Mouse (Mus musculus): ENCODE measurements around the gene Hmox1. TPM values are rescaled to one million over a fixed set of nuclear protein-coding genes. Genes with fewer than 3 reads are reported as not detected.

The Hmox1 gene
- 16.6 and 21.5 TPM in 2 replicates for polyA plus RNA-seq (2012; rRNA removed)

GRCm38 (mm10) chr8:75093399-75094156, at the start of gene Hmox1:
Gene Hmox1, plus strand, starts transcription at chr8:75093621.
- H3K4me3 ChIP-seq (ENCODE audit: control insufficient read depth, insufficient read depth, low read length), result peak within 1 kb of the TSS; percentile 38
- 11% methylated on average over 36 of the region's 36 CpGs for WGBS
- no peak within 1 kb of the TSS for H3K27ac ChIP-seq (ENCODE audit: control insufficient read depth, insufficient read depth, low read length)
- no peaks in the 10 kb centered on the region for H3K27me3 ChIP-seq (ENCODE audit: control insufficient read depth, insufficient read depth, low read length)
- DNase-seq, result peak; percentile 81
- H3K4me1 ChIP-seq (replicated peaks; ENCODE audit: control insufficient read depth, insufficient read depth, low read length), result peaks cover 15% of the 10 kb centered on the region; the same call in 1 of the 2 replicates
- H3K36me3 ChIP-seq (ENCODE audit: control insufficient read depth, insufficient read depth, low read length), result no peaks in the 10 kb centered on the region
- TF ChIP-seq CTCF (IDR thresholded peaks at IDR 0.05; ENCODE audit: borderline replicate concordance, control insufficient read depth, extremely low read depth, insufficient read depth, low read length, poor library complexity) (no peak), POLR2A (IDR thresholded peaks at IDR 0.05; ENCODE audit: control insufficient read depth, extremely low read depth, insufficient read depth, low read length, poor library complexity) (no peak)

GRCm38 (mm10) chr8:75046303-75046702, 47.1 kb upstream of the Hmox1 start:
- Histone ChIP-seq H3K4me3 (ENCODE audit: control insufficient read depth, insufficient read depth, low read length) (no peak overlapping the region), H3K27me3 (ENCODE audit: control insufficient read depth, insufficient read depth, low read length) (no peaks in the 10 kb centered on the region), H3K36me3 (ENCODE audit: control insufficient read depth, insufficient read depth, low read length) (no peaks in the 10 kb centered on the region), H3K4me1 (replicated peaks; ENCODE audit: control insufficient read depth, insufficient read depth, low read length) (no peaks in the 10 kb centered on the region), H3K27ac (ENCODE audit: control insufficient read depth, insufficient read depth, low read length) (no peak overlapping the region)
- DNase-seq, result no peak
- TF ChIP-seq POLR2A (IDR thresholded peaks at IDR 0.05; ENCODE audit: control insufficient read depth, extremely low read depth, insufficient read depth, low read length, poor library complexity) (no peak), CTCF (IDR thresholded peaks at IDR 0.05; ENCODE audit: borderline replicate concordance, control insufficient read depth, extremely low read depth, insufficient read depth, low read length, poor library complexity) (no peak)
- 91% methylated on average over 1 of the region's 1 CpGs for WGBS

GRCm38 (mm10) chr8:75047784-75048183, 45.6 kb upstream of the Hmox1 start:
- TF ChIP-seq POLR2A (IDR thresholded peaks at IDR 0.05; ENCODE audit: control insufficient read depth, extremely low read depth, insufficient read depth, low read length, poor library complexity) (no peak), CTCF (IDR thresholded peaks at IDR 0.05; ENCODE audit: borderline replicate concordance, control insufficient read depth, extremely low read depth, insufficient read depth, low read length, poor library complexity) (no peak)
- Histone ChIP-seq H3K27me3 (ENCODE audit: control insufficient read depth, insufficient read depth, low read length) (no peaks in the 10 kb centered on the region), H3K4me1 (replicated peaks; ENCODE audit: control insufficient read depth, insufficient read depth, low read length) (no peaks in the 10 kb centered on the region), H3K36me3 (ENCODE audit: control insufficient read depth, insufficient read depth, low read length) (no peaks in the 10 kb centered on the region), H3K27ac (ENCODE audit: control insufficient read depth, insufficient read depth, low read length) (no peak overlapping the region), H3K4me3 (ENCODE audit: control insufficient read depth, insufficient read depth, low read length) (no peak overlapping the region)
- 93% methylated on average over 3 of the region's 3 CpGs for WGBS
- no peak for DNase-seq

- no peaks in the 10 kb centered on the region for H3K4me1 ChIP-seq (replicated peaks; ENCODE audit: control insufficient read depth, insufficient read depth, low read length)
- TF ChIP-seq CTCF (IDR thresholded peaks at IDR 0.05; ENCODE audit: borderline replicate concordance, control insufficient read depth, extremely low read depth, insufficient read depth, low read length, poor library complexity) (no peak), POLR2A (IDR thresholded peaks at IDR 0.05; ENCODE audit: control insufficient read depth, extremely low read depth, insufficient read depth, low read length, poor library complexity) (no peak)
- no peaks in the 10 kb centered on the region for H3K27me3 ChIP-seq (ENCODE audit: control insufficient read depth, insufficient read depth, low read length)
- 95% methylated on average over 4 of the region's 4 CpGs for WGBS
- H3K36me3 ChIP-seq (ENCODE audit: control insufficient read depth, insufficient read depth, low read length), result no peaks in the 10 kb centered on the region
- H3K27ac ChIP-seq (ENCODE audit: control insufficient read depth, insufficient read depth, low read length), result no peak overlapping the region
- H3K4me3 ChIP-seq (ENCODE audit: control insufficient read depth, insufficient read depth, low read length), result no peak overlapping the region
- no peak for DNase-seq
Measured at GRCm38 (mm10) chr8:75053342-75053741, 40.1 kb upstream of the Hmox1 start.

GRCm38 (mm10) chr8:75055673-75056072, 37.7 kb upstream of the Hmox1 start:
- no peak overlapping the region for H3K4me3 ChIP-seq (ENCODE audit: control insufficient read depth, insufficient read depth, low read length)
- no peak for DNase-seq
- H3K36me3 ChIP-seq (ENCODE audit: control insufficient read depth, insufficient read depth, low read length), result no peaks in the 10 kb centered on the region
- 88% methylated on average over 2 of the region's 2 CpGs for WGBS
- H3K27me3 ChIP-seq (ENCODE audit: control insufficient read depth, insufficient read depth, low read length), result no peaks in the 10 kb centered on the region
- H3K27ac ChIP-seq (ENCODE audit: control insufficient read depth, insufficient read depth, low read length), result no peak overlapping the region
- no peaks in the 10 kb centered on the region for H3K4me1 ChIP-seq (replicated peaks; ENCODE audit: control insufficient read depth, insufficient read depth, low read length)
- TF ChIP-seq CTCF (IDR thresholded peaks at IDR 0.05; ENCODE audit: borderline replicate concordance, control insufficient read depth, extremely low read depth, insufficient read depth, low read length, poor library complexity) (no peak), POLR2A (IDR thresholded peaks at IDR 0.05; ENCODE audit: control insufficient read depth, extremely low read depth, insufficient read depth, low read length, poor library complexity) (no peak)

GRCm38 (mm10) chr8:75060022-75060421, 33.4 kb upstream of the Hmox1 start:
- DNase-seq, result no peak
- 27% methylated on average over 6 of the region's 6 CpGs for WGBS
- no peaks in the 10 kb centered on the region for H3K4me1 ChIP-seq (replicated peaks; ENCODE audit: control insufficient read depth, insufficient read depth, low read length)
- H3K27me3 ChIP-seq (ENCODE audit: control insufficient read depth, insufficient read depth, low read length), result no peaks in the 10 kb centered on the region
- no peak overlapping the region for H3K27ac ChIP-seq (ENCODE audit: control insufficient read depth, insufficient read depth, low read length)
- H3K36me3 ChIP-seq (ENCODE audit: control insufficient read depth, insufficient read depth, low read length), result no peaks in the 10 kb centered on the region
- H3K4me3 ChIP-seq (ENCODE audit: control insufficient read depth, insufficient read depth, low read length), result no peak overlapping the region
- TF ChIP-seq POLR2A (IDR thresholded peaks at IDR 0.05; ENCODE audit: control insufficient read depth, extremely low read depth, insufficient read depth, low read length, poor library complexity), result no peak
- no peak for TF ChIP-seq CTCF (IDR thresholded peaks at IDR 0.05; ENCODE audit: borderline replicate concordance, control insufficient read depth, extremely low read depth, insufficient read depth, low read length, poor library complexity)

All from thymus, adult 2 months (tissue).